Mouse (Mus musculus): ENCODE results near the gene Nav3. TPM values are rescaled to one million over a fixed set of nuclear protein-coding genes. Genes with fewer than 3 reads are reported as not detected.

Nav3 gene
- total RNA-seq, 4 experiments from 2014 or later = 1.2 to 5.4 (median 3.3) TPM

DNA sequence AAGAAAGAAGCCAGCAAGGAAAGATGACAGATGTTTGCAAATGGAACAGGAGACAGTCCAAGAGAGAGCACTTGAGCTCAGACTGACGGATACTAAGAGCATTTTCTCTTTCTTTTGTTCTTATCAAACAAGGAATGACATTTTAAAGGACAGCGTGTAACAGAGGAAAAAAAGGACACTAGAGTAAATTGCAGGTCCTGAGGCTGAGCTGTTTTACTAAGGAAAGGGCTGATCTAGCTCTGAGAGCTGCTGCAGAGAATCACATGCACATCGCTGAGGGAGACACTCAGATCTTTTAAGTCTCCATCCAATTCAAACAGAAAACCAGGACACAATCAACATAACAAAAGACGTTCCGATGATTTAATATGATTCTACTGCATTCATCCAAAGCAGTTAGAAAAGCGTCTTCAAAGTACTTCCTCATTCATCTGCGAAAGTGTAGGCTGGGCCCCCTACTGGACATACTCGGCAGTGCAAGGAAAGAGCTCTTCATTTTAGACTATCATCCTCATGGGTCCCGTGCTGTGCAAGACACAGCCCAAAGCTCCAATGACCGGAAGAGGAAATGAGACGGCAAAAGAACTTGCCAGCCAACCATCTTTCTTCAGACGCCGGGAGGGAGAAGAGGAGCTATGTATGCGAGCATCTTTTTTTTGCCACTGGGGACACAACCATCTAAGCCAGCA lies 791.2 kb downstream of the Nav3 start:
- DNase-seq = peak; percentile 49

DNA sequence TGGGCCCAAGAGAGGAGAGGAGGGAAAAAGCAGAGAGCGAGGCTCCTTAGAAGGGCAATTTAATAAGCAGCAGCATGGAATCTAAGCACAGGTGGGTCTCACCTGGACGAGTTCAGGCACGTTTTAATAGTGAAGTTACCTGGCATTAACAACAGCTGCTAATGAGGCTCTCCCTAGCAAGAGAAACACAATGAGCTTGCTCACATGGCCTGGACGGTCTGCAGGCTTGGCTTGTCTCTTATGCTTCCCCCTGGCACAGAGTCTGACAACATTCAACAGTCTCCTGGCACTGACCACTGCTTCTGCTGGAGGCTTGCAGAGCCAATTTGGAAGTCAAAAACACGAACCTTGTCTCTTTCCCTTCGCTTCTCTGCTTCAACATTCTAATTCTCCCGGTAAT lies 804.5 kb downstream of the Nav3 start:
- no peak for DNase-seq

DNA sequence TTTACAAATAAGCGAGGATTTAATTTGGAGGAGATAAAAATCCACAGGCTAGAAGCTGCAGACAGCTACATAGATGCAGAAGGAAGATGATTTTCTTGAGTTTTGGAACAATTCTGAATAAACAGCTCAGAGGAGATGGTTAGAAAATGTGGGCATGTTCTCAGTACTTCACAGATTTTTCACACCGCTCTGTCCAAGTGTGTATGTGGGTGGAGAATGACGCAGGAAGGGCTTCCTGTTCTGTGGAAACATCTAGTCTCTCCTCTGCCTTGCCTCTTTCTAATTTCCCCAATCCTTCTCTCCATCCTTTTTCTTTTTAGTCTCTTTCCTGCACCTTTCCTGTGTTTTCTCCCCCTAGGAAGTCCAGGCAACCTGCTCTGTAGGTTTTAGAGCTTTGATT lies 812.4 kb downstream of the Nav3 start:
- DNase-seq = no peak

DNA sequence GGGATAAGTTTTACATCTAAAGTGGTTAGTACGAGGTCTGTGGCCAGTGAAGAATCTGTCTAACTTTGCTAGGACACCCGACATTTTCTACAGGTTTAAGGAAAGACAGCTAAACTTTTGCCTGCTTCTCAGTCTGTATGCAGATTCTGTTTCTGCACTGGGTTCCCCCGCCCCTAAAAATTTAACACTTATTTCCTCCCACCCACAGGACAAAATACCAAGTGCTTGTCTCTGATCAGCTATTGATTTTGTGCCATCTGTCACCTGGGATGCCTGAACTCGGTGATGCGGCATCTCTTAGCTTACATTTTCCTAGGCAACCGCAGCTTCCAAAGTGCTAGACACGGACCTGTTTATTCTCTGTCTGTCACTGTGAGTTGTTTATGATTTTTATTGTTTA lies 814.2 kb downstream of the Nav3 start:
- DNase-seq = no peak

DNA sequence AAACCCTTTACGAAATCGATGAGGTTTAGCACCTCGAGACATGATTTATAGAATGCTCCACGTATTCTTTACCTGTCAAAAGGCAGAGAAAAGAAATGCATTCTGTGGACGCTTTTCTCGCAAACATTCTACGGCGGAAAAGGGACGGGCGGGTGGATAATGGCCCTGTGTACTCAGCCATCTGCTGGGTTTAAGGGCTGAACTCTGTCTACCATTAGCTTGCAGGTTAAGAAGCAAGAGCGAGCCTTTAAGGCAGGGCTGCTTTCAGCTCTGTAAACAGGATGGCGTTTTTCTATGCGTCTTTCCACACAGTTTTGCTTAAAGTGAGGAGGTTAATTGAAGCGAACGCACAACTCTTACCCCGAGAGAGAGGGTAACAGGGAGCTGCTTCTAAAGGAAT lies 818.3 kb downstream of the Nav3 start:
- no peak for DNase-seq
